Mouse (Mus musculus) layer of hippocampus, postnatal 14 days (tissue): ENCODE measurements around the gene Pold1. TPM values are rescaled to one million over a fixed set of nuclear protein-coding genes. Genes with fewer than 3 reads are reported as not detected.

Source experiments
- DNase-seq, 2 experiments: peaks; one replicate each; pipeline ENCODE4 v3.0.0; 2021 to 2022; ENCODE audit warnings: low spot score in 2 of 2, mixed read lengths in 1 of 2
- total RNA-seq, 2 experiments: library from RNA; stranded (reverse); gene quantifications; 2 replicates each; pipeline ENCODE4 v1.2.3; 2021

Gene Pold1
- total RNA-seq, 2 experiments from 2014 or later, result 5.8 to 8.8 TPM

DNA sequence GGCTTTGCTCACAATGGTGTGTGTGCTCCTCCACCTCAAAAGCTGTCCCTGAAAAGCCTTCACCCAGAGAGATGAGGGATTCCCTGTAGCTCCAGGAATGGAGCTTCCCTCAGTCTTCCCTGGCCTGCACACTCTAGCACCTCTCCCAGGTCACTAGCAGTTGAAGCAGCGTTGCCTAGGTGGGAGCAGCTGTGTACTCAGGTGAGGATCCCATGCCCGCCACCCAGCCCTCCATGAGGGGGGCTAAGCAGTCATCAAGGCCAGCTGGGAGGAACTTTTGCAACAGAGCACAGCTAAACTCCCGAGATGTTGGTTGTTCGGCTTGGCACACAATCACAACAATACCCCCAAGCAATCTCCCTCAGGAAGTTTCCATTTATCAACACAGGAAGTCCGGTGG is 34.1 kb upstream of the Pold1 start:
- DNase-seq, result no peak

DNA sequence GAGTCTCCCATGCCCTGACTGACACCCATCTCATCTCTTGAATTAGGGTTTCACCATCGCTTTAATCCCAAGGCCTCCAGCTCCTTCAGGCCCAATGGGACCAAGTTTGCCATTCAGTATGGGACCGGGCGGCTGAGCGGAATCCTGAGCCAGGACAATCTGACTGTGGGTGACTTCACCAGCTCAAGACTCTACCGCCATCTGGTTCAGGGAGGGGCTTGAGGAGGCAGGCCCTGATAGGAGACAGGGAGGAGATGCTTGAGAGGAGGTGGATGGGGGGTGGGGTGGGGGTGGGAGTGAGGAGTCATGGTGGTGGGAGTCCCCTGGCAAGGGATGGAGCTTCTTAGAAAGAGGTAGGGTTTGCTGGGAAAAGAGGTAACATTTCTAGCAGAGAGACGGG is 33.0 kb upstream of the Pold1 start:
- DNase-seq, result no peak

DNA sequence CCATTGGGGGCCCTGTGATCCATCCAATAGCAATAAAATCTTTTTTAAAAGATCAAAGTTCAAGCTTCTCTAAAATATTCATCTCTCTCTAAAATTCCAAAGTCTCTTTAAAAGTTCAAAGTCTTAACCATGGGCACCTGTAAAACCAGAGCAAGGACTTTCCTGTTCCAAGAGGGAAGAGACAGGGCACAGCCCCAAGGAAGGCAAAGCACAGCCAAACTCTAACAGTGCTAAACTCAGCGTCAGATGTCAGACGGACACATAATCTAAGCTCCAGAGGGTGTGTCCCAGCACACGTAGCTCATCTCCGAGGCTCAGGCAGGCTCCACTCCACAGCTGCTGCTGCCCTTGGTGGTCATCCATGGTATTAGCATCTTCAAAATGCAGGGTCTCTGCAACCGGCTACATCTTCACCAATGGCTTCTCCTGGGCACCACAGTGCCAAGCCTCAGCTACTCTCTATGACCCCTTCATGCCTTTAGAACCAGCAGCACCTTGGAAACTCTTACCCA is 27.7 kb upstream of the Pold1 start:
- no peak for DNase-seq

DNA sequence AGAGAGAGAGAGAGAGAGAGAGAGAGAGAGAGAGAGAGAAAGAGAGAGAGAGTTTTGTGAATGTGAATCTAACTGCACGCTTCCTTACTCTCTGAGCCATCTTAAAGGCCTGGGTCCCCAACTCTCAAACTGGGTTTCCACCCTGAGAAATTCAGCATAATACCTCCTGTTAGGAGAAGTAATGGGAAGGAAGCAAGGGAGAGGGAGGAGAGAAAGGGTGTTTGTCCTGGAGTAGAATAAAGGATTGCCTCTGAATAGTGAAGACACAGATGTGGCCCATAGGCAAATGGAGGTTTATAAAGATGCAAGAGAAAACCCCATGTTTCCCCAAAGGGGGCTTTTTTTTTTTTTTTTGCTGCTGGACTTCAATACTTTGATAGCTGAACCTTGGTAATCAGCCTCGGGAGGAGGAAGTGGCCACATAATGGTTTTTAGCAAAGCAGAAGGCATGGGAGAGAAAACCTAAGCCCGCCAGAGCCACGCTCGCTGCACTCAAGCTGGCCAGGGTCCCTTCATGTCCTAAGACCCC is 24.4 kb upstream of the Pold1 start:
- DNase-seq, result no peak

DNA sequence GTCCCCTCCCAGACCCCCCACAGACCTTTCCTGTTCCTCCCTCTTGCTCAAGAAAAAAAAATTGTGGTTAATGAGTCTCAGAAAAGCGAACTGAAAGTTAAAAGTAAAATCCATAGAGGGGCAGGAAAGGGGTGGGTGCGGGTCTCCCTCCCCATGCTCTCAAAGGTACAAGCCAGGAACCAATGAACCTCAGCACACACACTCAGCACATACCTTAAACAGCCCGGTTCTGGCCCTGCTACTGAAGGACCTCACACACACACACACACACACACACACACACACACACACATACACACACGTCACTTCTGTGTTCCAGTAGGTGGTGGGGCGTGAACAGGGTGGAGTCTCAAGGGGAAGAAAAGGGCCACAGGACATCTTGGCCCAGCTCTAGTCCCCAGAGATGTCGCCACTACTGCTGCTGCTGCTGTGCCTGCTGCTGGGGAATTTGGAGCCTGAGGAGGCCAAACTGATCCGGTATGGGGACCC is 23.6 kb upstream of the Pold1 start, which contains the start of gene Napsa:
Napsa (plus strand) TSS at position 168 of the 489 bp plus-strand sequence.
- no peak for DNase-seq

DNA sequence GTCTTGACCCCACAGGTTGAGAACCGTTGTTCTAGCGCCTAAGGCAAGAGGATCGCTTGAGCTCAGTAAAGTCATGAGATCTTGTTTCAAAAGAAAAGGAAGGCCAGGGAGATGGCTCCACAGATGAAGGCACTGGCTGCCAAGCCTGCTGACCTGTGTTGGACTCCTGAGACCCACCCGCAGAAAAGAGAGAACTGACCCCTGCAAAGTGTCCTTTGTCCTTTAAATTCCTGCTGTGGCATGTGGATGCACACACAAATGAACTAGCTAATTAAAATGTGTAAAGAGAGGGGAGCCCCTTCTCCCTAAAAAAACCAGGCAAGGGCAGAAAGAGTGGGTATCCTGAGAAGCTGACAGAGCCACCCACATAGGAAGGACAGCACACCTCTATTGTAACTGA is 23.2 kb upstream of the Pold1 start:
- DNase-seq, result no peak

DNA sequence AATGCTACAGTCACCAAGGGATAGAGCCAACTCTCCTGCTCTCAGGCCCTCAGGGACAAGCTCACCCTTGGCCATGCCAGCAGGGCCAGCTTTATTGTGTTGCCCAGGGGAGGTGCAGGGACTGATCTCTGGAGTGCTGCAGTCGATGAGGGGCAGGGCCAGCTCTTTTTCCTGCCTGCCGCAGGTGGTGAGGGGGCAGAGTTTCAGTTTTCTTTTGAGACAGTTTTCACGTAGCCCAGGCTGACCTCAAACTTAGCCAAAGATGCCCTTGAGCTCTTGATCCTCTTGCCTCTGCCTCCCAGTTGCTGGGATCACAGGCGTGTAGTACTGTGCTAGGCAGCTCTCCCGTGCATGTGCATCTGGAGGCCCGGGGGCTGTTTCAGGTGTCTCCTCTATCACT is 22.3 kb upstream of the Pold1 start:
- DNase-seq, result no peak

DNA sequence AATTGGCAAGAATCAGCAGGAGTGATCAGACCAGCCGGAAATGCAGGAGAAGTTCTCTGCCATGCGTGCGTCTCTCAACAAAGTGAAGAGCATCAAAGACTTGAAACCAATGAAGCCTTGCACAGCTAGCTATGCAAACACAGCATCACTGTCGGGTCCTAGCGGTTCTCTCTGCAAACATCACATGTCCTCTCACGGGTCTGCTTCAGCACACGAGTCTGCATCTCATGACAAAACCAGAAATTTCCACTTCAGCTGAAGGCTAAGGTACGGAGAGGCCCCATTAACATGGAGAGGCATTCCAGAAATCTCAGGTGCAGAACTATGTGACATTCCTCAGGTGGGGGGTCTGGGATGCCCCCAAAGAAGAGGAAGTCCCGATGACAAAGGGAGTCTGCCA is 20.2 kb upstream of the Pold1 start:
- no peak for DNase-seq

DNA sequence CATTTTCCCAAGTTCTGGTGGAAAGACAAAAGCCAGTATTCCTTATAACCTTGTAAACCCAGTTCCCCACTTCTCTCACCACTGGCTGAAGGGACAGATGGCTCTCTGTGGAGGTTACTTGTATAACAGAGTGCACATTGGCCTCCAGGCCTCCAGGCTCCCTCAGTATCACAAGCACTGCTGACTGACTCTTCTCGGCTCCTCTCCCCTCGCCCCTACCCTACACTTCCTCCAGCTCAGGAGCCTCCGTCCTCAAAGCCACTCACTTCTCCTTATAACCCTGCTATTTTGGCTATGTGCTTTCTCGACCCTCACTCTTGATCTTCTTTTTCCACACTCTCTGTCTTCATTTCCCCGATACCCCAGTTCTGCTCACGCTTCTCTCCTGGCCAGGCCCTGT is 16.8 kb upstream of the Pold1 start:
- DNase-seq, result no peak

DNA sequence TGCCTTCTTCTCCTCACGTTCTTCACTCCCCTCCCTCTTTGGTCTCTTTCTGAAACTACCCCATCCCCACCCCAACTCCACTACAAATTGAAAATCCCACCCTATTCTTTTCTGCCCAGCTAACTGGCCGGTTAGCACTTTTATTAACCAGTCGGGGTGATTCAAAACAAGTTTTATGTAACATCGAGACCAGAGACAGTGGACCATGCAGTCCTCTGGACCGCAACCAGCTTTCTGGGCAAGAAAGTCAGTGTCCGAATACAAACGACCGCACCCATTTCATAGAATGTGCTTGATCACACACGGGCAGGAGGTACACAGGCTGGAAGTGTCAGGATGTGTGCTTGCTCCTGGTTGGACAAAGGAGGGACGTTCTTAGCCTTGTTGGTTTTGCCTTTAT is 15.8 kb upstream of the Pold1 start:
- DNase-seq, result no peak

DNA sequence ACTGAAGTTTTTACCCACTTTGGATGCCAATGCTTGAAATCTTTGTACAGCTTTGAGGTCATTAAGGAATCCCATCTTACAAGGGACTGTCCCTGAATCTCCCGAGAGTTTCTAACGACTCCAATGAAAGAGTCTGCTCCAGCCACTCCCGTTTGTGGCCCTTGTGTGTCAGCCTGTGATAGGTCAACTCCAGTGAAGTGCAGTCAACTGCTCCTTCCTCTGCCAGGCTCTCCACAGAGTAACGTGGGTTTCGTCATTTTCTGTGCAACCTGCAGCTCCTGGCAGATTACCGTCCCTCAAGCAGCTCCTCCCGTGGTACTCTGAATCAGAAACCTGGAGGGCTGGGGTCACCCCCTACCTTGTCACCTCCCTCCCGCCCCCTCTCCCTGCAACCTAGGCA is 14.6 kb upstream of the Pold1 start:
- DNase-seq, result no peak

DNA sequence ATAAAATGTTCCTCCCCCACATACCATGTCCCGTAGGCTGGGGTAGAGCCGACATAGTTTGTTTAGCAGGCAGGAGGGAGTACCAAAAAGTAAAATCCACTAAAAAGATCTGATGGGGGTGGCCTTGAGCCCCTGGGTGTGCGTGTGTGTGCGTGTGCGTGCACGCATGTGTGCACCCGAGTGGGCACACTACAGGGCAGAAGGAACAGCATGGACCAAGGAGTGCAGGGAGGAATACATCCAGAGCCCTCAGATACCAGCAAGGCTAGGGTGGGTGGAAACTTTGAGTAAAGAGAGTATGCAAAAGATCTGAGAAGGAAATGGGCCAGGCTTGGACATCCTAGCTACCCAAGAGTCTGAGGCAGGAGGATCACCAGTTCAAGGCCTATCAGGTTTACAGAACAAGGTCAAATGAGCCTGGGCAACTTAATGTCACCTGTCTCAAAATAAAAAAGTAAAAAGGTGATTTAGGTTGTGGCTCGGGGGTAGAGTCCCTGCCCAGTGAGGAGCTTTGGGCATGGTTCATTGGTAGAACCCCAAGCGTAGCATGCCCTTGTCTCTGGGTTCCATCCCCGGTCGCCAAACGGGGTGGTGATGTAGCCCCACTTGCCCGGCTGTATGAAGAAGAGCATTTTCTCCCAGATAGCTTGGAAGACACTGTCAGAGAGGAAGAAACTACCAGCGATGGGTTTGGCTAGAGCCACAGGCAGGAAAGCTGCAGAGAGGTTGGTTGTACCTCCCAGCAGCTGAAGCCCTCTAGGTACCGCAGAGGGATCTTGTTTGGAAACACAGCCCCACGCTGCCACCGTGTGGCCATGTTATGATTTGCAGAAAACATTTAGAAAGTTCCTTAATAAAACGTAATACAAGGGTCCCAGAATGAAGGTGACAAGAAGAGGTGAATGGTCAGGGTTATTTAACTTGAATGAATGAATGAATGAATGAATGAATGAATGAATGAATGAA is 12.1 kb upstream of the Pold1 start:
- DNase-seq, result peak; percentile 75 to 86

DNA sequence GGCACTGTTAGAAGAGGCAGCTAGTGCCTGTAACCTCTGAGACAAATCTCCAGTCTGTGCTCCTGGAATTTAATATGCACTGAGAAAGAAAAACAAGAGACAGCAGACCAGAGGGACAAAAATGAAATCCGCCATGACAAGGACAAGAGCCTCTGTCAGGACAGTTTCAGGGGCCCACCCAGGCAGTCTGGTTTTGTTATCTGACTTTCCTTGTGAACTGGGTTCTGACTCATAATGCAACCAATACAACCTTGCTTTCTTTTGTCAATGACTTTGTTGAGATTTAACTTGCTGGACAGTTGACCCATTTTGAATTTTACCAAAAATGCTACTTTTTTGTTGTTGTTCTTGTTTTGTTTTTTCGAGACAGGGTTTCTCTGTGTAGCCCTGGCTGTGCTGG is 9.0 kb upstream of the Pold1 start:
- no peak for DNase-seq

DNA sequence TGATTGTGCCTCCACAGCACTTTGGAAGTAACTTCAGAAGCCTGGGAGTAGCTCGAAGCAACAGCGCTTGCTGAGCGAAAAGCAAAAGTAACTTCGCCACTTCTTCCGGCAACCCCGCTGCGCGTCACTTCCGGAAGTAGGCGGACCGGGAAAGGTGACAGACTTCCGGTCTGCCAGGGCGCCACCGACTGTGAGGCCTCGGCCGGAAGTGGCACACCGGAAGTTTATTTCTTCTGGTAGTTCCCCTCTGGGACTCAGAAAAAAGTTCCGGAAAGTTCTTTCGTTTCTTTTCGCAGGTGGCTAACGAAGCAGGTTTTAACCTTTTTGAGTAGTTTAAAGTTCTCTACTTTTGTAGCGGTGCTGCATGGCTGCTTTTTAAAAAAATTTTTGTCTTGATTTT is 5.2 kb upstream of the Pold1 start, which contains the start of gene Nr1h2:
Nr1h2 (minus strand) TSS at position 126 of the 400 bp plus-strand sequence.
- DNase-seq, result peak; percentile 92 to 96

DNA sequence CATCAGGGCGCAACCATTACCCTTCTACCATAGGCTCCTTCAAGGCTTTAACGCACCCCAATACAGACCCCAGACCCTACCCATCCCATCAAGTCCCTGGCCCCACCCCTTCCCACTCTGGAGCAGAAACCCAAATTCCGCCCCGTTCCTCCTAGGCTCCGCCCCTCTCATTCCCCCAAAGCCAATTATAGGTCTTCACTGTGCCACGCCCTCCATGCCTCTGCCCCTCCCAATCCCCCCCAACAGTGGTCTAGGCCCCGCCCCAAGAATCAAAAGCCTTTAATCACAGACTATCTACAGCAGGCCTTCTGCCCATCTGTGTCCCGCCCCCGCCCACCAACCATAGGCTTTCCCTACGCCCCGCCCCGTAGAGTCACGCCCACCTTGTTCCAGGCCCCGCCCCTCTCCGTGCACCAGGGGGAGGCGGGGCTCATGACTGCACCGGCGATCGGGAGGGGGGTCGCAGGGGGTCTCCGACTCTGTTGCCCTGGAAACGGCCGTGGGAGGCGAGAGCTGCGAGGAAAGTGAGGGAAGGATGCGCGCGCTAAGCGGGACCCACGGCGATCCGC is 4.6 kb upstream of the Pold1 start:
- DNase-seq, result peak in 1 of 2 experiments; percentile 74

DNA sequence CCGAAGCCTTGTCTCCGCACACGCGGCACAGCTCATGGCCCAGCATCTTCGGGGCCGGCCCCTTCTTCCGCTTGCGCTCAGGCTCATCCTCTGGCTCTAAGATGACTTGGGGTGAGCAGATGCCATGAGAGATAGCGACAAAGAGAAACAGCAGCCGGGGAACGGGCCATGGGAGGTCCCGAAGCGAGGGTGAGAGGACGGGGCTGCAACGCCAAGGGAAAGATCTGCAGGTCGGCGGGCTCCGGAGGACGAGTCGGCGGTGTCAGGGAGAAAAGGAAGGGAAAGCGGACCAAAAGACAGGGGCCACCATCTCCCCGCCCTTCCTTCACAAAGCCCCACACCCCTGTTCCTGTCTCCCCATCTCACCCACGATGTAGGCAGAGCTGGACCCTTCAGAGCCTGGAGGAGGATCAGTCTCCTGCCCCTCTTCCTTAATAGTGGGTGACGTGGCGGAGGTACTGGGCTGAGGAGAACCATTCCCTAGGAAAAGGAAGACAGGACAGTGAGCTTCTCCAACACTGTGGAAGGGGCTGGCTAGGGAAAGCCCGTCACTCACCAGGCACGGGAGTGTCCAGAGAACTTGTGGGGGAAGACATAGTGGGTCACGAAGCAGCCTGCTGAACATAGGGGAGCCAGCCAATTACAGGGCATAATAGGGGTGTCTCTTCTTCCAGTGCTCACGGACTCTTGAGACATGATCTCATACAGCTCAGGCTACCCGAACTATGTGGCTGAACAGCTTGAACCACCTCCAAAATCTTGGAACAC is 3.7 kb upstream of the Pold1 start:
- no peak for DNase-seq

DNA sequence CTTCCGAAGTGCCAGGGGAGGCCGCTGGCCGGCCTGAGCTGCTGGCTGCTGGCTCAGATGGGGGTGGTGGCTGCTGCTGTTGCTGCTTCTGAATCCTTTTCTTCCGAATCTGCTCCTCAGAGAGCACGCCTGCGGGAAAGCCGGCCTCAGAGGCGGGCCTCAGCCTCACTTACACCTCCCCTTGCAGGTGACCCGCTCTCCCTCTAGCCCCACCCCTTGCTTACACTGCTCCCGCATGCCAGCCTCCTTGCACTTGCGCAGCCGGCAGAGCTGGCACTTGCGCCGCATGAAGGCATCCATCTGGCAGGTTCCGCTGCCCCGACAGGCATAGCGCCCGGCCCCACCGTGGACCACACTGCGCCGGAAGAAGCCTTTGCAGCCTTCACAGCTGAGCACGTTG is 3.1 kb upstream of the Pold1 start:
- no peak for DNase-seq

DNA sequence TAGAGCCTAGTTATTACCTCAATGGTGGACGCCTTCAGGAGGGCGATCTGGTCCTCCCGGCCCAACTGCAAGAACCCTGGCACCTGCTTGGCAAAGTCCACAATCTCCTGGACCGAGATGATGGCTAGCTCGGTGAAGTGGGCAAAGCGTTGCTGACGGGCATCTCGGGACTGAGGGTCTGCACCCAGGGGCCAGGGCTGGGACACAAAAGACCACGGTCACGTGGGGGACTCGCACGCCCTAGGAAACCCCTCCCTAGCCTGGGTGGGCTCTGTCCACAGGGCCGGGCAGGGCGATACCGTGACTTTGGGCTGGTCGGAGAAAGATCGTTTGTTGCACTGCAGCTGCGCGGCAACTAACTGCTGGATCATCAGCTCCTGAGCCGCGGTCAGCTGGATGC is 2.7 kb upstream of the Pold1 start:
- no peak for DNase-seq

DNA sequence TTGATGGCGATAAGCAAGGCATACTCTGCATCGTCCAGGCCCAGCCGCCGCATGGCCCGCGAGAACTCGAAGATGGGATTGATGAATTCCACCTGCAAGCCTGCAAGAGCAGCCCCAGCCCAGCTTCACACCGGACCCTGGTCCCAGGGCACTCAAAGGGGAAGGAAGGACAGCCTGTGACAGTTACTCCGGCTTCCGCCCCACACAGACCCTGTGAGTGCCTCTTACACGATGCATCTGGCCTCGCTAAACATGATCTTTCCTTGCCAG is 1.7 kb upstream of the Pold1 start:
- no peak for DNase-seq

DNA sequence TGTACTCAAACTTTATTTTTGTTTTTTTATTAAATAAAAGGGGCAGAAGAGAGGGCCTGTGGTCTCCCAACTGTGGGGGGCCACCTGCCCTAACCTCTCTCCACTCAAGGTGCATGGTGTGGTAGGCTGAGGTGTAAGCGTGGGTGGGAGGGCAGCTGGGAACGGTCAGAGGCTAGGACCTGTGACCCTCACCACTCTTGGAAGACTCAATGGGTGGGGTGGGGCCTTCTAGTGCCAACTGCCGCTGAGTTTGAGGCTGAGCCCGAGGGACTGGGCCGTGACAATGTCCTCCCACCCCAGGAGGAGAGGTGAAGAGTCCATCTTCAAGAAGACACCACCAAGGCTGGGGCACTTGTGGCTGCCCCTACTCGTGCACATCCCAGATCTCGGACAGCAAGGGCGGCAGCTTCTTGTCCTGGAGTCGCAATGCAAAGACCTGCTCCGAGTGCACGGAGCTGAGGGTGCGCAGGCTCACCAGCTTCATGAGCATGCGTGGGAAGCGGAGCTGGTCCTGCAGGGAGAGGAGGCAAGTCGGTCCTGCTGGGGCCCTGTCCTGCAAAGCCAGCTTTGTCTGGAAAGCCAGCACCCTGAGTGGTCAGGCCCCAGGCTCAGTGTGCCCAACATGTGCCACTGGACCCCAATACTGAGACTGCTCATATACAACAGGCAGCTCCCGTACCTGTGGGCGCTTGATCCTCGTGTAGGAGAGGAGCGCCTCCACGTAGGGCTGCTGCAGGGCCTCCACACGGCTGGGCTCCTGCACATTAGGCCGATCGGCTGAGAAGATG is 1.2 kb upstream of the Pold1 start:
- DNase-seq, result no peak

DNA sequence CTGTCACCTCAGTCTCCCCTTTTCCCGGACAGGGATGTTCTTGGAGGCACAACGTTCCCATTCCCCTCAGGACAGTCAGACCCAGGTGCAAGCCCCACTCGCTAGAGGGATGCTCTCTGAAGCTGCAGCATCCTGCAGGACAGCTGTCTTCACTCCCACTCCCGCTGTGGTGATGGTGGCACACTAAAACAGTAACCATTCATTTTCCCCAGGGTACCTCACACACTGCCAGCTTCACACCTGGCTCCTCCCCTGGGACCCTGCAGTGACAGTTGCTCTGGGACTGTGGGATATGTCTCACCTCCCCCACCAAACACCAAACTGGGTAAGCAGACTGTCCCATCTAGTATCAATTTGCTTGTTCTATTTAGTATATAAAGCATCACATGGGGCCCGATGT is 924 bp downstream of the Pold1 start:
- no peak for DNase-seq
